8 mouse cellular contexts compared by ENCODE assay signal in the genomic region with DNA sequence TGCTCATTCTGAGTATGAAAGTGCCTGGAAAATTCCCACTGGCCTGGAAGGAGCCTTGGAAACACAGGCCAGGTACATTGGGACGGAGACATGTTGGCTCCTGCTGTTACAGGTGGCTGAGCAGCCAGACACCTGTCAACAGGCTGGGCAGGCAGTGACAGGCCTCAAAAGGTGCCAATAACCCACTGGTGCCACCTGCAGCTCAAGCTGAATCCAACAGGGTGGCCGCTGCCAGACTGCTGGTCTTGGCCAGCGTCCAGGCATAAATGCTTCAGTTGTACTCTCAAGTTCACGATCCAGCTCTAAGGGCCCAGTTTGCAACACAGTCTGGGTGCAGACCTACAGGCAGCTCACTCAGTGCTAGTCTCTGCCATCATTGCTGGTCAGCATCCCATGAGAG. TPM values are rescaled to one million over a fixed set of nuclear protein-coding genes. Genes with fewer than 3 reads are reported as not detected.
DNase-seq lines count a peak whose midpoint lies in the region; ATAC-seq lines count a peak whose summit lies in the region.

No protein-coding gene starts in this region.

- H3K4me2 ChIP-seq in hindbrain, embryonic 15.5 days: no peak overlapping the region
- no peak overlapping the region for H3K4me2 ChIP-seq in hindbrain, embryonic 11.5 days (replicated peaks; ENCODE audit: low read depth, low read length)
- H3K4me2 ChIP-seq in heart, embryonic 15.5 days: no peak overlapping the region

- ATAC-seq in hindbrain, embryonic 15.5 days (ENCODE audit: low FRiP score, low read depth): peak; percentile 65; the same call in 1 of the 2 replicates
- ATAC-seq in hindbrain, embryonic 11.5 days (ENCODE audit: low FRiP score): no peak
- peak; percentile 91 for ATAC-seq in heart, embryonic 15.5 days (replicated peaks; ENCODE audit: insufficient number of reproducible peaks, insufficient read depth, low FRiP score, low read depth)

- WGBS in hindbrain, embryonic 15.5 days: 60% methylated on average over 4 of the region's 4 CpGs
- WGBS in hindbrain, embryonic 11.5 days: 76% methylated on average over 4 of the region's 4 CpGs
- 25% methylated on average over 4 of the region's 4 CpGs for WGBS in heart, embryonic 15.5 days

- no peaks in the 10 kb centered on the region for H3K9me3 ChIP-seq in hindbrain, embryonic 15.5 days
- no peaks in the 10 kb centered on the region for H3K9me3 ChIP-seq in hindbrain, embryonic 11.5 days (ENCODE audit: control insufficient read depth, low read length)
- H3K9me3 ChIP-seq in heart, embryonic 15.5 days (replicated peaks): no peaks in the 10 kb centered on the region

- H3K4me3 ChIP-seq in hindbrain, embryonic 15.5 days: no peak overlapping the region
- no peak overlapping the region for H3K4me3 ChIP-seq in hindbrain, embryonic 11.5 days (ENCODE audit: low read depth, low read length)
- H3K4me3 ChIP-seq in heart, embryonic 15.5 days: no peak overlapping the region

- 0 out of 2 replicates have a peak overlapping the region, but pooled peaks have one; percentile 4 for H3K27ac ChIP-seq in hindbrain, embryonic 15.5 days (replicated peaks)
- no peak overlapping the region for H3K27ac ChIP-seq in hindbrain, embryonic 11.5 days (ENCODE audit: low read depth, low read length)
- peak overlapping the region; percentile 71 for H3K27ac ChIP-seq in heart, embryonic 15.5 days

- no peak for DNase-seq in hindbrain, embryonic 11.5 days (ENCODE audit: low spot score)
- DNase-seq in adipocyte (ENCODE audit: low spot score): peak; percentile 88
- DNase-seq in fat pad, adult 2 months (ENCODE audit: extremely low read depth, low read depth, low spot score): peak; percentile 84
- DNase-seq in layer of hippocampus, adult 18-20 months (ENCODE audit: low spot score in 2 of 2): peak; percentile 35 to 60
- peak; percentile 83 to 88 for DNase-seq in lung, postnatal 4 days
- DNase-seq in c-Kit-positive CD71-positive TER-119-positive erythroid progenitor cells, embryonic 14.5 days (ENCODE audit: low spot score): no peak

- peaks cover 15% of the 10 kb centered on the region; the same call in 1 of the 2 replicates for H3K4me1 ChIP-seq in hindbrain, embryonic 15.5 days (replicated peaks)
- H3K4me1 ChIP-seq in hindbrain, embryonic 11.5 days (replicated peaks; ENCODE audit: control insufficient read depth, insufficient read depth, low read length): no peaks in the 10 kb centered on the region
- peaks cover 27% of the 10 kb centered on the region for H3K4me1 ChIP-seq in heart, embryonic 15.5 days (replicated peaks)

- H3K36me3 ChIP-seq in hindbrain, embryonic 15.5 days: 0 out of 2 replicates have a peak, but pooled peaks cover 2% of the 10 kb centered on the region
- no peaks in the 10 kb centered on the region for H3K36me3 ChIP-seq in hindbrain, embryonic 11.5 days (ENCODE audit: control insufficient read depth, insufficient read depth, low read length)
- no peaks in the 10 kb centered on the region for H3K36me3 ChIP-seq in heart, embryonic 15.5 days

- no peaks in the 10 kb centered on the region for H3K27me3 ChIP-seq in hindbrain, embryonic 15.5 days
- H3K27me3 ChIP-seq in hindbrain, embryonic 11.5 days (ENCODE audit: control insufficient read depth, insufficient read depth, low read length): no peaks in the 10 kb centered on the region
- no peaks in the 10 kb centered on the region for H3K27me3 ChIP-seq in heart, embryonic 15.5 days

- no peak overlapping the region for H3K9ac ChIP-seq in hindbrain, embryonic 15.5 days
- no peak overlapping the region for H3K9ac ChIP-seq in hindbrain, embryonic 11.5 days (ENCODE audit: low read depth, low read length)
- H3K9ac ChIP-seq in heart, embryonic 15.5 days: no peak overlapping the region

RNA-seq across cellular contexts. Expression of gene Ggact, which starts 10.7 kb away (rescaled TPM):
- 10.8 and 13.7 TPM in 2 replicates for polyA plus RNA-seq in hindbrain, embryonic 15.5 days (2015; fragmentation: Nextera tagmentation; extraction: Ambion mirVana)
- 5.1 and 5.6 TPM in 2 replicates for polyA plus RNA-seq in hindbrain, embryonic 11.5 days (2014; fragmentation: Nextera tagmentation; extraction: Ambion mirVana)
- 13.0 and 15.0 TPM in 2 replicates for polyA plus RNA-seq in heart, embryonic 15.5 days (2015; fragmentation: Nextera tagmentation; extraction: Ambion mirVana)
- total RNA-seq in layer of hippocampus, adult 18-20 months (2021): 10 to 100 TPM; 39.1 to 40.5 TPM

Comparison
In these comparisons a context has a peak if more than half of its experiments do, and no peak if none do; other contexts are left out.
1. DNase-seq: peak in adipocyte (single experiment), fat pad, adult 2 months (single experiment), layer of hippocampus, adult 18-20 months (2 of 2) and lung, postnatal 4 days (2 of 2); none in hindbrain, embryonic 11.5 days (single experiment) and c-Kit-positive CD71-positive TER-119-positive erythroid progenitor cells, embryonic 14.5 days (single experiment).